Mouse (Mus musculus): ENCODE measurements around the gene Elmo1.

Elmo1 gene

DNA sequence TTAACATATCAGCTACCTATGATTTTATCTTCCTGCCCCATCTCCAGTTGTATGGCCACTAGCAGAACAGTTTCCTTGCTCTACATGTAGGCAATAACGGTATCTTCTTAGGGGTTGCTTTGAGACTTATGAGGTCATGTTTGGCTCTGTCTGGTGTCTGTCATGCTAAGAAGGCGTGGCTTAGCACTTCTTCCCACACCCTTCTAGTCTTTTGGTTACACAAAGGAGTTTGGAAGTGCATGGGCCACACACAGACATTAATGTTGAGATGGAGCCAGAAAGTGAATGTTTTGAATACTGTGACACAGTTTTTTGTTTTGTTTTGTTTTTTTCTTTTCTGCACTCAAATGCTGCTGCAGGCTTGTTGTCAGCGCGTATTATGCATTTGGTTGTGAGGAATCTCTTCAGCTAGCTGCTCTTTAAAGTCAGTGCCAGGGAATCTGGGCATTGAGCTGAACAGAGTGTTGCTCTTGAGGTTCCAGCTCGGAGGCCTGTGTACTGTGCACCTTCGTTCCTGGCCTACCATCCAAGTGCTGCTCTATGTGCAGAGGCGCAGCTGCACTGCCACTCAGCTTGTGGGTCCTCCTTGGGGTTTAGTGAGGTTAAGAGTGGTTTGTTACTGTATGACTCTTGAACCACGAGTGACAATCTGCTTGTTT lies 31.1 kb downstream of the Elmo1 start:
- peak; percentile 35 for DNase-seq (ENCODE audit: low read depth, low spot score)

DNA sequence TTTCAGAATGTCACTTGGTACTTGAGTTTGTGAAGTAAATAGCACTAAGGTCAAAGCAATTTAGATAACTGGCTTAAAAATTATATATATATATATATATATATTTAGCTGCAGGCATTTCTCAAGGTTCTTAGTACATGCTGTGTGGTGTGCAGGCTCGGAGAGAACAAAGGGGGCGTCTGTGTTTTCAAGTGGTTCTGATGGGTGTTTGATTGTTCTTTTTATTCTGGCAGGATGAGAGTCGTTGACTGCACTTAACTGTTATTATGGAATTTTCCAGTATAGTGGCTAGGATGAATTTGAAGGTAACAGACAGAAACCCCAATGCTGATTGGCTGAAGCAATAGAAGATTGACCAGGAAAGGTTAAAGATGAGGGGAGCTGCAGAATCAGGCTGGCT lies 33.6 kb downstream of the Elmo1 start:
- DNase-seq (ENCODE audit: low read depth, low spot score) = no peak

DNA sequence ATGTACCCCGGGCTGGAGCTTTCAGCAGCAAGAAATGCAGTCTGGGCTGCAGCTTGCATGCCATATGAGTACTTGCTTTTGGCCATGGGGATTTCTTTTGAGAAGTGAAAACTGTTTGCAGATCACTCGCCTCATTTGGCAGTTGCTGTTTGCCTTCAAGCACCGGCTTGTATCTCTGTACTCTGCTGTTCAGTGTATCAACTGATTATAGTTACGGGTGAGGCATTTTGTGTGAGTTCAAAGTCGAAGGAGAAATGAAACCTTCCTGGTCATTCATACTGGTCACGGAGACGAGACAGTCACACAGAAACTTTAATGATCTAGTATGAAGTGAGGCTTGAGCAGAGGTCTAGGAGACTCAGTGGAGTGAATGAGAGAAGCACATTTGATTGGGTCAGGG lies 34.6 kb downstream of the Elmo1 start:
- DNase-seq (ENCODE audit: low read depth, low spot score) = no peak

DNA sequence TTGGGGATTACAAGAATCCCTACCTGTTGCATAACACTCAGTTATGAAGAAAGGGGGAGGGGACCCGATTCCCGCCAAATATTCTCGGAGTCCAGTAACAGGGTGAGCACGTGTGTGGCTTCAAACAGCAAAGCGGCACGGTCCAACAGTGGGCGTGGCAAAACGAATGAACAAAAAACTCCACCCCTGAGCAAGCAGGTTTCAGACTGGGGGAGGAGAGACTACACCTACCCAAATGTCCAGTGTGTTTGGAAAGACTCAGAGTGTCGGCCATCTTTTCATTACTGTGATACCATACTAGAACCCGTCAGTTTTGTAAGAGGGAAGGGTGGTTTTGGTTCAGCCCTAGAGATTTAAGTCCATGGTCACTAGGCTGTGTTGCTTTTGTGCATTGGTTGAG lies 35.4 kb downstream of the Elmo1 start:
- no peak for DNase-seq (ENCODE audit: low read depth, low spot score)

DNA sequence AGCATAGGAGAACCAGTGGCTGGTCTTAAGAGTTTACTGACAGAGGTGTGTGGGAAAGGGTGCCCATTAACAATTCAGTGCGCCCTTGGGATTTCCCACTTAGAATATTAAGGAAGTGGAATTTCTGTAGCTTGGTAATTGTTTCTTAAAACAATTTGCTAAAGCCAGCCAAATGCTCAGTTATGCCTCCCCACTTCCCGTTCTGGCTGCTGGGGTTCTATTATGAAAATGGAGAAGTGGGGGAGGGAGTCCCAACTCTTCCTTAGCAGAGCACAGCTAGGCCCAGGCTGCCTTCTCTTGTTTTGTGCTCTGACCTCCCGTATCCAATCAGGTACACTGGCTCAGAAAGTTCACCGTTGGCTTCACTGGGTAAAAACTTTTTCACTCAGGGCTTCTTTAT lies 37.2 kb downstream of the Elmo1 start:
- no peak for DNase-seq (ENCODE audit: low read depth, low spot score)

DNA sequence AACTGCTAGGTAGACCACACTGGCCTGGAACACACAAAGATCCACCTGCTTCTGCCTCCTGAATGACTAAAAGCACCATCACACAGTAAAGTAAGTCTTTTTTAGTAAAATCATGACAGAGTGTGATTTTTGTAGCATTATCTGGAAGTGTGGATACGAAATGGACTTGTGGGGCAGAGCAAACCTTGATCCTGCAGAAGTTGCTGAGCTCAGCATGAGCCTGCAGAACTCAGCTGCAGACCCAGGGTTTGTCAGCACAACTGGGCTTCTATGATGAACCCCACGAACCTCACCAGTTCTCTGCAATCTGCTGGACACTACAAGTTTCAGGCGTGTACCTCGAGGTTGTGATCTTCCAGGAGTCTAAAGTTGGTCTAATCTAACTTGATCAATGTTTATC lies 37.7 kb downstream of the Elmo1 start:
- DNase-seq (ENCODE audit: low read depth, low spot score) = no peak

DNA sequence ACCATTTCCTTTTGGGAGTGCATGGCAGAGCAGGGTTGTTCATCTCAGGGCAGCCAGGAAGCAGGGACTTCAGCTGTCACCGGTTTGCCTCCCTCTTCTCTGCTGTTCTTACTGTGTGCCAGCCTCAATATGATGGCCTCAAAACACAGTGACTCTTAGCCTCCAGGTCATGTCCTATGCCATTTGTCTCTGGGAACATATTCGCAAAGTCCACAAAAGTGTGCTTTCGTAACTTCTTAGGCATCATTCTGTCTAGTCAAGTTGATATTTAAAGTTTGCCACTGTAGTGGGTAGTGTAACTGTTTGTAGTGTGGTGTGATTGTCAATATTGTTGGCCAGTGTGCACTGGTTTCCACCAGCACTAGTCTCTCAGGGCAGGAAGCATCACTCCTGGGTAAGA lies 40.3 kb downstream of the Elmo1 start:
- no peak for DNase-seq (ENCODE audit: low read depth, low spot score)

DNA sequence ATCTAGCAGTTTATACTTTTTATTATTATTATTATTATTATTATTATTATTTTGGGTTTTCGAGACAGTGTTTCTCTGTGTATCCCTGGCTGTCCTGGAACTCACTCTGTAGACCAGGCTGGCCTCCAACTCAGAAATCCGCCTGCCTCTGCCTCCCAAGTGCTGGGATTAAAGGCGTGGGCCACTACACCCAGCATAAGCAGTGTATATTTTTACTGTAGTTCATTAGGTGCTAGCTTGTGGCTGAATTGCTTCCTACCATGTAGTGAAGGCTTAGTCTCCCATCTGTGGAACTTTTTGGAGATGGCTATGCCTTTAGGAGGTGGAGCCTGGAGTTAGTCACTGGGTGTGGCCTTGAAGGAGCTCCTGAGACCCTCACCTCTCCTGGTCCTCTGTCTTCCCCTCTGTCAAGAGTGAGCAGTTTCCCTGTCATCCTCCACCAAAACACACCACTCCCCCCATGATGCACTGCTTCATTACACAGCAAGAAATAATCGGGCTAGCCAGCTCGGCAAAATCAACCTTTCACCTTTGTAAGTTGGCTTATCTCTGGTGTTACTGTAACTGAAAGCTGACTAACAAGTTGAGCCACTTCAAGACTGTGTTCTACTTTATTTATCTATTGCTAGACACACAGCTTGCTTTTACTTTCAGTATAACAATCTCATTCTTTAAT lies 41.1 kb downstream of the Elmo1 start:
- no peak for DNase-seq (ENCODE audit: low read depth, low spot score)

DNA sequence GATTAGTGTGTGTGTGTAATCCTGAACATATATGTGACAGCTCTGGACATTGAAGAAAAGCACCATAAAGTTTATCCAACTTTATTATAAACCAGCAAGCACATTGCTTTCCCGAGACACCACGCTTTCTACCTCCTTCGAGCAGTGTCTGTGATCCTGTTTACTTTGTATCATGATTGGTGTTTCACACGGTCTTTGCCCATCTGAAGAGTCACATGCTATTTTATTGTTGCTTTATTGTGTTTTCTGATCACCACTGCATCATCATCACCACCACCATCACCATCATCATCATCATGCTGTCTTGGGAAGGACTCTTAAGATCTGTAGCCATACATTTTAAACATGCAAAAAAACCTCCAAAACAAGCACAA lies 41.6 kb downstream of the Elmo1 start:
- DNase-seq (ENCODE audit: low read depth, low spot score) = no peak

DNA sequence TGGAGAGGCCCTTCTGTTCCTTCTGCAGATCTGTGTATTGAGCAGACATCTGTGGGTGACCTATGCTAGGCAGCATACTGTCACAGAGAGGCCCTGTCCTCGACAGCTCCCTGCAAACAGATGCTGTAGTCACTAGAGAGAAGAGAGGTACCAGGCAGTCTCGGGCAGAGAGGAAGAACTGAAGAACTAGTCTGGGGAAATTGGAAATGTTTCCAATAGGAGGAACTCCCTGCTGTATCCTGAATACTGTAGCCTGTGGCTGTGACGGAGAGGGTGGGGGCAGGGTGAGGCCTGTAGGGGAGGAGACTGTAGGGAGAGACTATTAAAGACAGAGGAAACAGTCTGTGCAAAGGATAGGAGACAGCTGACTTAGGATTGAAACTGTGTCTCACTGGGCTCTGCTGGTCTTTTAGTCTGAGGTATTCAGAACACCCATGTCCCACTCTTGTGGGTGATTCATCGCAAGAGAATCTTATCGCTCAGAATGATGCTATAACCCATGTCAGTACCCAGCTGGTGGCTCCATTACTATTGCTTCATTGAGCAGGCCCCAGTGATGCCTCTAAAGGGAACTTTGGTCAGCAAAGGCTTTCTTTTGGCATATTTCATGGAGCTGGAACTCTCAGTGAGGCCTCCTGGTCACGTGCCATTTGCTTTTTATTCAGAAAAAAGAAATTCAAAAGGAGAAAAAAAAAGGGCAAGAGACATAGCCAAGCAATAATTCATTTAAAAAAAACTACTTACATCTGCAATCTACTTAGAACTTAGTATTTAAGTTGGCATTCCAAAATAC lies 43.4 kb downstream of the Elmo1 start:
- DNase-seq (ENCODE audit: low read depth, low spot score) = peak; percentile 28

DNA sequence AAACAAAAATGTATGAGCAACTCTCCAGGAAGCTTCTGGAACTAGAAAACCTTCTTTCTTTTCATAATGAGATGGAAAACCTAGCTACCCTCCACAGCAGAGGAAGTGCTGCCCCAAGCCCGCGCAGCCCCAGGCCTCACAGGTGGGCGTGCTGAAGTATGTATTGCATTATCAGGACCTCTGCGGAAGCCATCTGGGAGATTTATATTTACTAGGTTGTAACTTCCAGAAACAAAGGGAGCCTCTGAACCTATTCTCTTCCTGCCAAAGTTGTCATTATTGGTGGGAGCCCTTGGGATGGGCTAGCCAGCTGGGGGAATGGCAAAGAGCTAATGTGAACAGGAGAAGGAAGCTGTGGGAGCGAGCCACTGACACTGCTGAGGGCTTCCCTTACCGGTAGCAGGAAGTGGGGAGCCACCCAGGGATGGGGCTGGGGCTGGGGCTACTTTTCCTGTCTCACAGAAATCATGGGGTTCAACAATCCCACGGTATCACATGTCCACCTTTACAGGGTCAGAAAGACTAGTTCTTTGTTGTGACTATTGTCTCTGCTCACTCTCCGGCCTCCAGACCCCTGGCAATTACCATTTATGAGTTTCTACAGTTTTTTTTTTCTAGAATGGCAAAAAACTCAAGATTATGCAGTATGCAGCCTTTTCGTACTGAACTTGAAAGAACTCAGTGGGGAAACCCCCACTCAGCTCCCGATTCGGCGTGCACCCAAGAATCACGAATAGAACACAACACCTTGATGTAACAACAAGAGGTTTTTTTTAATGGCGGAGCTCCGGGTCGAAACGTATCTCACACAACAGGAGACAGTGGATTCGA lies 44.2 kb downstream of the Elmo1 start:
- DNase-seq (ENCODE audit: low read depth, low spot score) = peak; percentile 51

DNA sequence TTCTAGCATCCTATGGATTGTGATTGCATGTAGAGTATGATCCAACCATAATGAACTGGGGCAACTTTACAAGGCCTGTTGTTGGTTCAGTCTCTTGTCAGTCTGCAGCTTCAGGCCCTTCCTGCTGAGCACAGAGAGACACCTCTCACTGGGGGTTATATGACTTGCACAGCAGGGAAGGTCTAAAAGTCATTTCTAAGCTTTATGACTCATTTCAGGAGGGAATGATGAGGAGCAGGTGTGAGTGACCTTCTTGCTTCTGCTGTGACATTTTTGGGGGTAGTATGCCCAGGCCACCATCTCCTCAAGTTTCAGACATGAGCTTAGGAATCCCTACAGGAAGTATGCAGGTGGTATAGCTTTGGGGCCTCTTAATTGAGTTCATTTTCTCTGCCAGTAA lies 46.4 kb downstream of the Elmo1 start:
- DNase-seq (ENCODE audit: low read depth, low spot score) = peak; percentile 42

DNA sequence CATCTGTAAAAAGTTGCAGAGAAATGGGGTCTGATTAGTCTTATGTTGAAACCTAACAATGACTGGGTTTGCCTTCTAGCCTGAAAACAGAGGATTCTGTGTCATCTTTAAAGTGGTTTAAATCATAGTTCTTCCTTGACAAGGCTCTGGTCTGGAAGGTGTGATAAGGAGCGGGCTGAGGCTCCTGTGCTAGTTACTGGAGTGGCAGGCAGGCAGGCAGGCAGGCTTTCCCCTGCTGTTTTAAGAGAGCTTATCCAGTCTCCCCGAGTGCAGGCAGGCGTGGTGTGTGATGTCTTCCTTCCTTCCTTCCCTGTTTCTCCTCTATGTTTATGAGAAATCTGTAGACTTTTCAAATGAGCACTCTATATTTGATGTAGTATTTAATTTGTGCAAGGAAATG lies 48.1 kb downstream of the Elmo1 start:
- DNase-seq (ENCODE audit: low read depth, low spot score) = no peak

DNA sequence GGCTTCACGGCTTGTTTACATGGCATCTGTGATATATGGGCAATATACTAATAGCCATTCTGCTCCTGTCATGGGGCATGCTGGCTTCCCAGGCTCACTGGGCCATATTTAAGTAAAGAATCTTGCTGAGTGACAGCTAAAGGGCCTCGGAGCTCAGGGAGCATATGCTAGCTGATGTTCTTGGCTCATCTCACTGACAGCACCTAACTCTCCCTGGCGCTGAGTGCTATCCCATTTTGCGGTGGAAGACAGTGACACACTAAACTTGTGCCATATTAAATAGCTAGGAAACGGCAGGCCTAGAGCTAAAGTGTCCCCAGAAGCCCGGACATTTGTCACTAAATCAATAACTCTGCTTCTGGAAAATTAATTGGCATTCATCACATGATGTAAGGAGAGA lies 48.7 kb downstream of the Elmo1 start:
- no peak for DNase-seq (ENCODE audit: low read depth, low spot score)

DNA sequence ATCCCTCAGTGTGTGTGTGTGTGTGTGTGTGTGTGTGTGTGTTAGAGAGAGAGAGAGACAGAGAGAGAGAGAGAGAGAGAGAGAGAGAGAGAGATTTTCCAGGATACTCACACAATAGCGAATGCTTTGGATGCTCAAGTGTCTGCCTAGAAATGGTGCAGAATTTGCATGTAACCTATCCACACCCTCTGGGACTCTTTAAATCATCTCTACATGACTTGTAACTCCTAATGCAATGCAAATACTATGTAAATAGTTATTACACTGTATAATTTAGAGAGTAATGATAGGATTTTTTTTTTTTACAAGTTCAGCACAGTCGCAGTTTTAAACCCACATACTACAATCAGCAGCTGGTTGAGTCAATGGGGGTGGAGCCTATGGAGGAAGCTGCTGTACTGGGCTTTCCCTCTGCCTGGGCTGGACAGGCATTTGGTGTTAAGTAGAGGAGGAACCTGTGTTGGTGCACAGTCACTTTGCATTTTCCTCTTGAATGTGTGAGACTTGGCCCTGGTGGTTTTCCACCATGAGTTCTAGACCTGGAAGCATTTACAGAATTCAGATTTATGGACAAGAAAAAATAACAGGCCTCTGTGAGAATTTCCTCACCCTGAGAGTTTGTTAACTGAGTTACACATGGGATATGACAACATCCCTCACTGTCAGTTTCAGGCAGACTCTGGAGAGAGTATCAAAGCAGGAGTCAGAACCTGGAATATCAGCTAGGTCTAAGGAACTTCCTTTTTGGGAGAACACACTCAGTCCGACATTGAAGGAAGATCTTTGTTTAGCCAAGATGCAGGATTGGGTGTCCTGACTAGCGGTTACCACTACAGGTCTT lies 49.6 kb downstream of the Elmo1 start:
- DNase-seq (ENCODE audit: low read depth, low spot score) = peak; percentile 67

DNA sequence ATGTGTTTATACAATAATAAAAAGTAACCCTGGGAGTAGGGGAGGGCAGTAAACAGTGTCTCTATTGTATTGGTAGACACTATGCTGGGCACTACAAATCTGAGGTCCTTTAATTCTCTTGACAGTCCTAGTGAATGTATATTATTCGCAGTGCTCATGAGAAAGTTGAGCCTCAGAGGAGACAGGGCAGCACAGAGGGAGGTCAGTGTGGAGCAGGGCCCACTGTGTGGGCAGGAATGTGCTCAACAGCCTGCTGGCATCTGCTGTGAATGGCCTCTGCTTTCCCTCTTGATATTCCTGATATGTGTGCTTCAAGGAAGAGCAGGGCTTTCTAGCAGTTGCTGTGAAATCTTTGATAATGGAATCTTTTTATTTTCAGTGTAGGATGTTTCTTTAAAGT lies 52.2 kb downstream of the Elmo1 start:
- no peak for DNase-seq (ENCODE audit: low read depth, low spot score)

DNA sequence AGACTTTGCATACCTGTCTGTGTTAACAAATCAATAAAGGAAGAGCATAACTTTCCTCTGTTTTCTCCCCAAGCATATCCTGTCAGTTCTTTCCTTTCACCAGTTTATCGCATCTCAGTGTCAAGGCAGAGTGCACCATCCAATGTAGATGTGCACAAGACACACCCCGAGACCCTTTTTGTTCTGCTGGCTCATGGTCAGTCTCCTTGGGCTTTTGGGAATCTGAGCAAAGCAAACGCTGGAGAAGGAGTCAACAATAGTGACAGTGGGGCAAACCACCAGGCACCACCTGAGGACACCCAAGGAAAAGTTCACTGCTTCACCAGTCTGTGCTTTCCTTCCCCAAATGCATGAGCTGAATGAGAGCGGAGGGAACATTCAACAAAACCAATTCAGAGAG lies 56.5 kb downstream of the Elmo1 start:
- no peak for DNase-seq (ENCODE audit: low read depth, low spot score)

DNA sequence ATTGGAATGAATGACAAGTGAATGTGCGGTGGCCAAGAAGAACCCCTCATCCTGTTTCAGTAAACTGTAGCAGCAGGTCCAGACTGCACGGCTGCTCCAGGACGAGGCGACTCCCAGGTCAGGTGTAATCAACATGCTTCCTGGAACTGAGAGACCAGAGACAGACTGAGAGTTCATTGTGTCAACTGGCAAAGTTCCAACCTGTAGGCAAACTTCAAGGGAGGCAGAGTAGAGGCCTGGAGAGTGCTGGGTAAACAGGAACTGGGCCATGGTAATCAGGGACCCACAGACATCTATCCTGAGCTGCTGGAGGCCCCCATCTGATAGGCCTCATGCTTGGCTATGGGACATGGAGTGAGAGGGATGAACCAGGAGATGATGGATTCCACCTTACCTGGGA lies 57.3 kb downstream of the Elmo1 start:
- no peak for DNase-seq (ENCODE audit: low read depth, low spot score)

DNA sequence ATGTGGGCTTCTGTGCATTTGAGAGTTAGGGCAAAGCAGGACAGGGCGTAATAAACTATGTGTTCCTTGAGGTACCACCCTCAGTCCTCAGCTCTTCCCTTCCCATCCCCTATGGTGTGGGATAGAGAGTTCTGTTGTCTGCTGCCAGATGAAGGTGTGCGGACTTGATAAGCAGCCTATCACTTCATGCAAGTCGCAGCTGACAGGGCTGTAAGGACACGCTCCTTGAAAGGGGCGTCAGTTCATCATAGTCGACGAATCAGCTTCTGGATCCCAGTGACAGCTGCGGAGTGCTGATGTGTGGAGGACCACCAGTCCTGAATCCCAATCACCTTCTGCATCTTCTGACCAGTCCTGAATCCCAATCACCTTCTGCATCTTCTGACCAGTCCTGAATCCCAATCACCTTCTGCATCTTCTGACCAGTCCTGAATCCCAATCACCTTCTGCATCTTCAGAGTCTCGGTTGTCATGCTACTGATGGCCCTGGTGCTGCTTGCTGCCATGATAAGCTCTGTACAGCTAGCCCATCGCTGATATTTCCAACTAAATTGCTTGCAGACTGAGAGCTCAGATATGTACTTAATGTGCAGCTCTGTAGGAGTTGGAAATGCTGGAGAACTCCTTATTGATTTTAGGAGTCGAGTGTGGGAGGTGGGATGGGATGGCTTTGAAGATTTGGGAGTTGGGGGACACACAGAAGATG lies 59.9 kb downstream of the Elmo1 start:
- no peak for DNase-seq (ENCODE audit: low read depth, low spot score)

DNA sequence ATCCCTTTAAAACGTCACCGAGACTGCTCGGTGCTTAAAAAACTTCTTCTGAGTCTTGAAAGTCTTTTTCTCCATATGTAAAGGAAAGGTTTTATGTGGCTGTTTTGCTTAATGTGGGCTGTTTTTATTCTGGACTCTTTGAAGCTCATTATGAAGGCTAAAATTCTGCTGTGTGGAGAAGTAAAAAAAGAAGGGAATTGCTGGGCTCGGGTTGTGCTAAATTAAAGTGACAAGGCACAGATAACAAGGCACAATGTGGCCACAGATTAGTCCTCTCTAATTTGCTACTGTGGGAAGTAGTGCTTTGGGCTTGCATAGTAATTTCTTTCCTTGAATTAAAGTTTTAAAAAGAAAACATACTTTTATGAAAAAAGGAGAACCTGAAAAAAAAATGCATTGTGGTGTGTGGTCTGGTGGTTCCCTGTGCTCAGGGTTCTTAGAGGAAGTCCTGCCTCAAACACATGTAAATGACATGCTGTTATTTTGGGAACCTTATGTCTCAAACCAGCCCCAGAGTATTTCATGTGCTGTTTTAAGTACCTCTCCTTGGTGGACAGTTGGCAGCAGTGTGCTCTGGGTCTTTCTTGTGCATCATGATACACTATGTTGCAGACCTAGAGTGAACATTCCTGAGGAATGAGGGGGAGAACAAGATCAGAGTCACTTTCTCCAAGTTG lies 61.0 kb downstream of the Elmo1 start:
- peak; percentile 18 for DNase-seq (ENCODE audit: low read depth, low spot score)
